Mouse (Mus musculus): ENCODE results near the gene Pex12. TPM values are rescaled to one million over a fixed set of nuclear protein-coding genes. Genes with fewer than 3 reads are reported as not detected.
A peak's percentile ranks its signal among the peaks of the same experiment; 100 is the strongest.
"Not testable (repeated sequence)": the region's sequence is repeated elsewhere in the genome, so short reads cannot be mapped to it uniquely, and the experiment has no call there.

Pex12 gene
- polyA plus RNA-seq, 1 experiment from 2014 or later = 18.6 TPM

- H3K27me3 ChIP-seq (replicated peaks) = no peaks in the 10 kb centered on the region
- H3K4me2 ChIP-seq = no peak overlapping the region
- no peaks in the 10 kb centered on the region for H3K4me1 ChIP-seq
- 80% methylated on average over 2 of the region's 2 CpGs for WGBS
- H3K36me3 ChIP-seq (replicated peaks) = no peaks in the 10 kb centered on the region
- no peak overlapping the region for H3K4me3 ChIP-seq
- H3K9me3 ChIP-seq = no peaks in the 10 kb centered on the region
- H3K27ac ChIP-seq = no peak overlapping the region
- ATAC-seq (replicated peaks) = no peak
- no peak overlapping the region for H3K9ac ChIP-seq
These were observed 20.3 kb downstream of the Pex12 start for GRCm38 (mm10) chr11:83282084-83282483.

GRCm38 (mm10) chr11:83279691-83280090, 22.7 kb downstream of the Pex12 start:
- H3K36me3 ChIP-seq (replicated peaks) = no peaks in the 10 kb centered on the region
- no peak overlapping the region for H3K4me3 ChIP-seq
- no peaks in the 10 kb centered on the region for H3K9me3 ChIP-seq
- H3K27me3 ChIP-seq (replicated peaks) = no peaks in the 10 kb centered on the region
- 76% methylated on average over 6 of the region's 6 CpGs for WGBS
- no peaks in the 10 kb centered on the region for H3K4me1 ChIP-seq
- no peak overlapping the region for H3K4me2 ChIP-seq
- H3K9ac ChIP-seq = no peak overlapping the region
- no peak for ATAC-seq (replicated peaks)
- no peak overlapping the region for H3K27ac ChIP-seq

GRCm38 (mm10) chr11:83279024-83279423, 23.4 kb downstream of the Pex12 start:
- 88% methylated on average over 4 of the region's 4 CpGs for WGBS
- H3K4me2 ChIP-seq = no peak overlapping the region
- no peaks in the 10 kb centered on the region for H3K36me3 ChIP-seq (replicated peaks)
- H3K4me1 ChIP-seq = no peaks in the 10 kb centered on the region
- ATAC-seq (replicated peaks) = no peak
- no peak overlapping the region for H3K27ac ChIP-seq
- H3K27me3 ChIP-seq (replicated peaks) = no peaks in the 10 kb centered on the region
- no peaks in the 10 kb centered on the region for H3K9me3 ChIP-seq
- no peak overlapping the region for H3K4me3 ChIP-seq
- H3K9ac ChIP-seq = no peak overlapping the region

GRCm38 (mm10) chr11:83276251-83276650, 26.1 kb downstream of the Pex12 start:
- Histone ChIP-seq H3K9ac (no peak overlapping the region), H3K27me3 (replicated peaks) (no peaks in the 10 kb centered on the region), H3K9me3 (no peaks in the 10 kb centered on the region), H3K27ac (no peak overlapping the region), H3K4me2 (no peak overlapping the region), H3K4me3 (no peak overlapping the region), H3K4me1 (no peaks in the 10 kb centered on the region), H3K36me3 (replicated peaks) (no peaks in the 10 kb centered on the region)
- WGBS = 70% methylated on average over 7 of the region's 7 CpGs
- ATAC-seq (replicated peaks) = no peak

GRCm38 (mm10) chr11:83271951-83272843, 30.2 kb downstream of the Pex12 start:
- 21% methylated on average over 2 of the region's 2 CpGs for WGBS
- H3K36me3 ChIP-seq (replicated peaks) = no peaks in the 10 kb centered on the region

GRCm38 (mm10) chr11:83271151-83271950, 31.0 kb downstream of the Pex12 start:
- Histone ChIP-seq H3K9me3 (no peaks in the 10 kb centered on the region), H3K27me3 (replicated peaks) (no peaks in the 10 kb centered on the region), H3K27ac (peak overlapping the region; percentile 89), H3K36me3 (replicated peaks) (no peaks in the 10 kb centered on the region), H3K9ac (peak overlapping the region; percentile 69), H3K4me2 (peak overlapping the region; percentile 65), H3K4me3 (peak overlapping the region; percentile 56), H3K4me1 (peaks cover 4% of the 10 kb centered on the region; the same call in 1 of the 2 replicates)
- ATAC-seq (replicated peaks) = peak; percentile 89
- WGBS = under 1% methylated on average over 26 of the region's 26 CpGs

More at GRCm38 (mm10) chr11:83271951-83272843, 30.2 kb downstream of the Pex12 start:
- Histone ChIP-seq H3K9ac (no peak overlapping the region), H3K4me3 (no peak overlapping the region), H3K4me2 (peak overlapping the region; percentile 65), H3K27me3 (replicated peaks) (no peaks in the 10 kb centered on the region), H3K4me1 (peaks cover 4% of the 10 kb centered on the region; the same call in 1 of the 2 replicates), H3K9me3 (no peaks in the 10 kb centered on the region), H3K27ac (peak overlapping the region; percentile 89)
- 0 out of 2 replicates have a peak, but pooled peaks have one; percentile 14 for ATAC-seq (replicated peaks)

GRCm38 (mm10) chr11:83270842-83271150, 31.6 kb downstream of the Pex12 start:
- no peaks in the 10 kb centered on the region for H3K27me3 ChIP-seq (replicated peaks)
- H3K36me3 ChIP-seq (replicated peaks) = no peaks in the 10 kb centered on the region
- ATAC-seq (replicated peaks) = peak; percentile 70
- H3K9ac ChIP-seq = peak overlapping the region; percentile 69
- under 1% methylated on average over 6 of the region's 6 CpGs for WGBS
- H3K27ac ChIP-seq = peak overlapping the region; percentile 89
- peaks cover 4% of the 10 kb centered on the region; the same call in 1 of the 2 replicates for H3K4me1 ChIP-seq
- peak overlapping the region; percentile 56 for H3K4me3 ChIP-seq
- H3K9me3 ChIP-seq = no peaks in the 10 kb centered on the region
- H3K4me2 ChIP-seq = peak overlapping the region; percentile 65

GRCm38 (mm10) chr11:83263146-83263545, 39.2 kb downstream of the Pex12 start:
- 56% methylated on average over 3 of the region's 3 CpGs for WGBS
- Histone ChIP-seq H3K4me3 (no peak overlapping the region), H3K36me3 (replicated peaks) (no peaks in the 10 kb centered on the region), H3K9ac (no peak overlapping the region), H3K4me2 (no peak overlapping the region), H3K27me3 (replicated peaks) (no peaks in the 10 kb centered on the region), H3K27ac (no peak overlapping the region), H3K4me1 (no peaks in the 10 kb centered on the region), H3K9me3 (no peaks in the 10 kb centered on the region)
- ATAC-seq (replicated peaks) = no peak

- no peak overlapping the region for H3K4me2 ChIP-seq
- H3K4me3 ChIP-seq = no peak overlapping the region
- no peaks in the 10 kb centered on the region for H3K36me3 ChIP-seq (replicated peaks)
- H3K4me1 ChIP-seq = no peaks in the 10 kb centered on the region
- no peaks in the 10 kb centered on the region for H3K9me3 ChIP-seq
- H3K9ac ChIP-seq = no peak overlapping the region
- 98% methylated on average over 1 of the region's 1 CpGs for WGBS
- ATAC-seq (replicated peaks) = no peak
- H3K27me3 ChIP-seq (replicated peaks) = no peaks in the 10 kb centered on the region
- H3K27ac ChIP-seq = no peak overlapping the region
These were observed 39.7 kb downstream of the Pex12 start for GRCm38 (mm10) chr11:83262673-83263072.

- H3K4me2 ChIP-seq; H3K36me3 ChIP-seq (replicated peaks); H3K9ac ChIP-seq; H3K4me3 ChIP-seq; H3K4me1 ChIP-seq; H3K27ac ChIP-seq; H3K9me3 ChIP-seq; H3K27me3 ChIP-seq (replicated peaks); ATAC-seq (replicated peaks): not testable (repeated sequence)
- WGBS = 70% methylated on average over 5 of the region's 5 CpGs
These were observed 45.2 kb downstream of the Pex12 start for GRCm38 (mm10) chr11:83257211-83257610.

Data from midbrain, embryonic 15.5 days (tissue).